Mouse (Mus musculus) inflammation-experienced regulatory T-cells (primary cell): ENCODE data around the gene Sh3kbp1. TPM values are rescaled to one million over a fixed set of nuclear protein-coding genes. Genes with fewer than 3 reads are reported as not detected.

Experiments
- polyA plus RNA-seq, 2 experiments: library from polyadenylated mRNA; unstranded; fragments of 100-300 nt; shearing (Covaris generic); gene quantifications; one replicate each; pipeline ENCODE4 v1.2.1; 2017

The Sh3kbp1 gene
- 100 to 1,000 TPM; 379 to 448 TPM for polyA plus RNA-seq

GRCm38 (mm10) chrX:159626907-159627587 lies at the start of gene Sh3kbp1:
TSS of gene Sh3kbp1 (plus strand) at chrX:159627272.

GRCm38 (mm10) chrX:159988002-159988960 lies 361.2 kb downstream of the Sh3kbp1 start, which contains the start of gene Map3k15:
TSS of gene Map3k15 (plus strand) at chrX:159988433.

Other genes with a start within 250 kb of the Sh3kbp1 start
- under 1 TPM; 0.08 to 0.17 TPM for gene Map7d2, start 212.7 kb upstream of the Sh3kbp1 start, polyA plus RNA-seq
- 10 to 100 TPM; 38.1 to 48.8 TPM for gene Bclaf3, start 100.6 kb upstream of the Sh3kbp1 start, polyA plus RNA-seq